Mouse (Mus musculus) testis, postnatal 14 days (tissue): Measurements from ENCODE around the gene Lingo3.
A peak's percentile ranks its signal among the peaks of the same experiment; 100 is the strongest.

Experiments
- DNase-seq: peaks from one replicate; pipeline ENCODE4 v3.0.0; 2021; ENCODE audit warnings: low spot score

Lingo3 gene

GRCm38 (mm10) chr10:80799070-80799566, 44.7 kb downstream of the Lingo3 start:
- no peak for DNase-seq

- DNase-seq: peak; percentile 97
These were observed 45.5 kb downstream of the Lingo3 start, which contains the start of the genes Sf3a2 and Plekhj1 for GRCm38 (mm10) chr10:80798150-80799006. Gene Sf3a2 (plus strand): TSS chr10:80798198. Gene Plekhj1 (minus strand): TSS chr10:80798626.

- DNase-seq: no peak
These were observed 46.4 kb downstream of the Lingo3 start for GRCm38 (mm10) chr10:80797186-80798149.

GRCm38 (mm10) chr10:80796307-80796848, 47.5 kb downstream of the Lingo3 start:
- no peak for DNase-seq

GRCm38 (mm10) chr10:80794750-80795149, 49.1 kb downstream of the Lingo3 start:
- DNase-seq: no peak

- no peak for DNase-seq
These were observed 50.0 kb downstream of the Lingo3 start for GRCm38 (mm10) chr10:80793803-80794202.

GRCm38 (mm10) chr10:80793033-80793784, 50.6 kb downstream of the Lingo3 start:
- no peak for DNase-seq

GRCm38 (mm10) chr10:80792175-80793032, 51.4 kb downstream of the Lingo3 start:
- DNase-seq: no peak

GRCm38 (mm10) chr10:80791476-80792174, 52.2 kb downstream of the Lingo3 start:
- no peak for DNase-seq

GRCm38 (mm10) chr10:80790761-80791404, 53.0 kb downstream of the Lingo3 start:
- DNase-seq: no peak

GRCm38 (mm10) chr10:80787517-80787916, 56.3 kb downstream of the Lingo3 start:
- DNase-seq: no peak

GRCm38 (mm10) chr10:80785963-80786362, 57.9 kb downstream of the Lingo3 start:
- no peak for DNase-seq

- no peak for DNase-seq
These were observed 59.0 kb downstream of the Lingo3 start for GRCm38 (mm10) chr10:80784871-80785270.

- DNase-seq: no peak
These were observed 59.5 kb downstream of the Lingo3 start for GRCm38 (mm10) chr10:80784302-80784701.
